Mouse (Mus musculus) stomach, postnatal 0 days (tissue): Measurements from ENCODE around the gene Map3k20.

Source experiments
- CTCF ChIP-seq: IDR thresholded peaks from 2 replicates; pipeline ENCODE4 v1.5.1; 2016; ENCODE audit warnings: antibody characterized with exemption, low read depth, mild to moderate bottlenecking, moderate library complexity
- EP300 ChIP-seq: optimal IDR thresholded peaks from 2 replicates; pipeline ENCODE3; 2016; ENCODE audit warnings: antibody characterized with exemption

DNA sequence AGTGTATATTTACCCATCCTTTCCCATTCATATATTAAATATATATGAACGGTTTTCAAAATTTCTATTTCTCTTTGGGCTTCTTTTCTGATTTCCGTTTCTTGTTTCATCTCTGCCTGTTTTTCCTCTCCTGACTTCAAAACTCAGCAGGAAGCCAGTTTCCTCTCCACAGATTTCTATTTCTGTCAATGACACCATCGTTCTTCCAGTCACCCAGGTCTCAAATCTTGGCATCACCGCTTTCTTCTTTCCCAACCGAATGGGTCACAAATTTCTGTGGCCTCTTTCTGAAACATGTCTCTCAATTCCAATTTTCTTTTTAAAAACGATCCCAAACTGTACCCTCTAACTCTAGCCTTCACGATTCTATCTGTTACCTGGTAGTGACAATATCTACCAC, 748 bp upstream of the Map3k20 start:
- TF ChIP-seq CTCF (no peak), EP300 (no peak)
